Mouse (Mus musculus) heart, postnatal 0 days (tissue): ENCODE results near the gene Bmpr1a.

Source experiments
- CTCF ChIP-seq: IDR thresholded peaks from 2 replicates; pipeline ENCODE4 v1.5.1; 2016; ENCODE audit warnings: antibody characterized with exemption, control low read depth, low read depth
- EP300 ChIP-seq: IDR thresholded peaks from 2 replicates; pipeline ENCODE4 v1.6.1; 2016; ENCODE audit warnings: antibody characterized with exemption, low read depth

GRCm38 (mm10) chr14:34440526-34441066 is 62.5 kb downstream of the Bmpr1a start:
- TF ChIP-seq CTCF (no peak), EP300 (no peak)
